Mouse (Mus musculus) liver (tissue): ENCODE data around the gene Slc10a1.
"Not testable (repeated sequence)": the region's sequence is repeated elsewhere in the genome, so short reads cannot be mapped to it uniquely, and the experiment has no call there.

Experiments used
- DNase-seq: peaks from one replicate; pipeline ENCODE4 v3.0.0-alpha.2; 2020; ENCODE audit warnings: mixed read lengths

The Slc10a1 gene

GRCm38 (mm10) chr12:80966059-80966838 is 2.3 kb downstream of the Slc10a1 start:
- DNase-seq = no peak

GRCm38 (mm10) chr12:80962566-80962965 is 5.9 kb downstream of the Slc10a1 start:
- DNase-seq = no peak

- DNase-seq = no peak
Measured at GRCm38 (mm10) chr12:80957961-80958360, 10.5 kb downstream of the Slc10a1 start.

GRCm38 (mm10) chr12:80956039-80956438 is 12.5 kb downstream of the Slc10a1 start:
- DNase-seq = no peak

- no peak for DNase-seq
Measured at GRCm38 (mm10) chr12:80952526-80952925, 16.0 kb downstream of the Slc10a1 start.

- DNase-seq = no peak
Measured at GRCm38 (mm10) chr12:80951640-80952219, 16.8 kb downstream of the Slc10a1 start.

- not testable (repeated sequence) for DNase-seq
Measured at GRCm38 (mm10) chr12:80949603-80950002, 18.9 kb downstream of the Slc10a1 start.

GRCm38 (mm10) chr12:80948202-80948601 is 20.3 kb downstream of the Slc10a1 start:
- DNase-seq = no peak

GRCm38 (mm10) chr12:80945996-80946355 is 22.5 kb downstream of the Slc10a1 start:
- DNase-seq = peak; percentile 97

GRCm38 (mm10) chr12:80945334-80945995 is 23.0 kb downstream of the Slc10a1 start, which contains the start of gene Srsf5:
Gene Srsf5, plus strand, starts transcription at chr12:80945504.
- peak; percentile 97 for DNase-seq

- not testable (repeated sequence) for DNase-seq
Measured at GRCm38 (mm10) chr12:80944963-80945333, 23.6 kb downstream of the Slc10a1 start.

- DNase-seq = no peak
Measured at GRCm38 (mm10) chr12:80944204-80944603, 24.3 kb downstream of the Slc10a1 start.

GRCm38 (mm10) chr12:80943395-80943794 is 25.1 kb downstream of the Slc10a1 start:
- DNase-seq = peak; percentile 61

- no peak for DNase-seq
Measured at GRCm38 (mm10) chr12:80941886-80942285, 26.6 kb downstream of the Slc10a1 start.

GRCm38 (mm10) chr12:80939165-80939564 is 29.3 kb downstream of the Slc10a1 start:
- no peak for DNase-seq

- peak; percentile 42 for DNase-seq
Measured at GRCm38 (mm10) chr12:80938642-80939041, 29.9 kb downstream of the Slc10a1 start.

GRCm38 (mm10) chr12:80937331-80938029 is 31.0 kb downstream of the Slc10a1 start:
- DNase-seq = no peak

GRCm38 (mm10) chr12:80936751-80937150 is 31.8 kb downstream of the Slc10a1 start:
- no peak for DNase-seq

GRCm38 (mm10) chr12:80932865-80933264 is 35.6 kb downstream of the Slc10a1 start:
- no peak for DNase-seq

GRCm38 (mm10) chr12:80931402-80932140 is 36.9 kb downstream of the Slc10a1 start:
- DNase-seq = no peak

GRCm38 (mm10) chr12:80930141-80930540 is 38.4 kb downstream of the Slc10a1 start:
- peak; percentile 74 for DNase-seq

GRCm38 (mm10) chr12:80928881-80929280 is 39.6 kb downstream of the Slc10a1 start:
- no peak for DNase-seq

- no peak for DNase-seq
Measured at GRCm38 (mm10) chr12:80927518-80927917, 41.0 kb downstream of the Slc10a1 start.
